Mouse (Mus musculus): ENCODE measurements around the gene Arl5c.

DNA sequence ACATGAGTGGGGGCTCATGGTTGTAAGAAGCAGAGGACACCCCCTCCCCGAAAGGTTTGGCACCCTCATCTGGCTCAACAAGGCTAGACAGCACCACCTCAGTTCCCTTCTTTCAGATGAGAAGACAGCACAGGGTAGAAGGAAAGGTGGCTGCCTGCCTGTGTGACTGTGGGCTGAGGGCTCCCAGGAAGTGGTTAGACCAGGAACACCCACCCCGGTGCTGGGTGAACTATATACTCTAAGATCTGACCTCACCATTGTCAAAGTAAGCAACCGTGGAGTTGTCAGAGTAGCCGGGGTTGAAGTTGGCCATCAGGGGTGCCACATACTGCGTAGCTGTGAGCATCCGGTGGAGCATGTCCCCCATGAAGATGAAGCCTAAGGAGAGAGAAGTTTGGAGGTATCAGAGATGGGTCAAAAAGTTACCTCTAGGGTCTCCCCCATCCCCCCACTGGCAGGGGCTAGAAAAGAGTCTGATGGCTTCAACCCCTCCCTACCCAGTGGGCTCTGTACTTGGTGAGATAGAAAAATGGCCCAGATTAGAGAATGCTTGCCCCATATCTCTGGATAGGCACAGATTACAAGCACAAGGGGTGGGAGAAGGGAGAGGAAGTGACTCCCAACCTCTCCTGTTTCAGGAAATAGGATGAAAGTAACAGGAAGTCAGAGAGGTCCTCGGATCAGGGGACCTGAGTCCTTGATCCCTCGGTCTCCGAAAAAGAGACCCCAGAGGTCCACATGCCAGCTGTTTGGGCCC, 40.7 kb downstream of the Arl5c start:
- TF ChIP-seq CTCF (IDR thresholded peaks at IDR 0.05; ENCODE audit: low read depth, low read length) (no peak), POLR2A (IDR thresholded peaks at IDR 0.05; ENCODE audit: extremely low read depth, insufficient read depth, low read length) (no peak)
